Mouse (Mus musculus) megakaryocyte, embryonic 14.5 days (primary cell): ENCODE results near the gene Gse1.

Experiments used
- FLI1 ChIP-seq: IDR thresholded peaks from 2 replicates; pipeline ENCODE4 v1.6.1; 2012; ENCODE audit warnings: low read length, inconsistent platforms, mixed read lengths
- GATA1 ChIP-seq: IDR thresholded peaks from 3 replicates; pipeline ENCODE4 v1.6.1; 2012; ENCODE audit warnings: mixed read lengths, low read length, inconsistent platforms, borderline replicate concordance

DNA sequence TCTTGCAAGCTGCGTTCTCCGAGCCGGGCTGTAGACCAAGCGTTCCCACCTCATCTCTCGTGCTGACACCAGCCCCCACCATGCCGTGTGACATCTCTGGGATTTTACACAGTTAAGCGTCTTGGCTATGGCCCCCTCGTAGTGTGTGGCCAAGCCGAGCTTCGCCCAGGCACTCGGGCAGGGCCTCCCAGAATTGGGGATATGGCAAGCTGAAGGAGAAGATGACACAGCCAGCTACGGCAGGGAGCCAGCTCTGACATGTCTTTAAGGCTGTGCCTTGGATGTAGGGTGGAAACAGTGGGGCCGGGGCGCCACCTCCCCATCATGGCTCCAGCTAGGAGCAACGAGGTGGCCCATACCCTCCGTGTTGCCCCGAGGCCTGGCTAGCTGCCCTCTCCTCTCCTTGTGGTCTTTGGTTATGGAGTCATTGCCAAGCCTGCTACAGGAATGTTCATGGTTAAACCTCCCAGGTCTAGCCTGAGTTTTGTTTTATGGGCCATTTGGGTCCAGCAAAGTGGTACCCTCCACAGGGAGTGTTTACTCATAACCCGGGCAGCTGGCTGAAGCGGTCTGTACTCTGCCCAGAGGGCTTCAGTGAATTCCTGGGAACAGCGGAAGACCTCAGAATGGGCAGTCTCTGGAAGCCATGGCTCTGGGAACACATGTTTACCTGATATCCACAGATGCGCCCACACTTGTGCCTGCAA lies 89.0 kb downstream of the Gse1 start:
- TF ChIP-seq GATA1 (no peak), FLI1 (no peak)
